ENCODE assay signal across 13 mouse cellular contexts in genomic region chr9:62432261-62433060, GRCm38 (mm10).
A peak's percentile ranks its signal among the peaks of the same experiment; 100 is the strongest.
DNase-seq lines count a peak whose midpoint lies in the region; ATAC-seq and TF ChIP-seq lines count a peak whose summit lies in the region.
"Had no signal": no experiment of that assay in that cellular context is flagged by ENCODE, and none has a peak within 500 bp of the region (broad histone marks: within the 10 kb centered on the region; RNA-seq: fewer than 3 reads in every experiment).

No protein-coding gene starts in this region.

- H3K4me1 ChIP-seq in heart, postnatal 0 days (ENCODE audit: control insufficient read depth, insufficient read depth): peaks cover 20% of the 10 kb centered on the region
- H3K4me1 ChIP-seq in neural tube, embryonic 14.5 days (ENCODE audit: control insufficient read depth, insufficient read depth, low read length): peaks cover 3% of the 10 kb centered on the region; the same call in 1 of the 2 replicates
- H3K4me1 ChIP-seq in neural tube, embryonic 15.5 days: peaks cover 16% of the 10 kb centered on the region
- peaks cover 3% of the 10 kb centered on the region; the same call in 1 of the 2 replicates for H3K4me1 ChIP-seq in forebrain, postnatal 0 days (ENCODE audit: insufficient read depth)

- no peak for ATAC-seq in heart, postnatal 0 days (ENCODE audit: insufficient read depth, low read depth)
- no peak for ATAC-seq in neural tube, embryonic 14.5 days (ENCODE audit: low read depth)
- ATAC-seq in neural tube, embryonic 15.5 days (ENCODE audit: low FRiP score): no peak
- peak; percentile 30; the same call in 1 of the 2 replicates for ATAC-seq in forebrain, postnatal 0 days

- no peak overlapping the region for H3K4me3 ChIP-seq in heart, postnatal 0 days (ENCODE audit: low read depth, low read length)
- H3K4me3 ChIP-seq in neural tube, embryonic 14.5 days (ENCODE audit: low read depth, low read length): no peak overlapping the region
- no peak overlapping the region for H3K4me3 ChIP-seq in neural tube, embryonic 15.5 days (replicated peaks)
- H3K4me3 ChIP-seq in forebrain, postnatal 0 days (ENCODE audit: low read depth, low read length): no peak overlapping the region
- H3K4me3 ChIP-seq: erythroblast, embryonic 14.5 days; neural tube, embryonic 13.5 days had no signal

- H3K4me2 ChIP-seq in heart, postnatal 0 days (ENCODE audit: low read depth, low read length): no peak overlapping the region
- no peak overlapping the region for H3K4me2 ChIP-seq in neural tube, embryonic 14.5 days (ENCODE audit: low read depth, low read length)
- H3K4me2 ChIP-seq in neural tube, embryonic 15.5 days: no peak overlapping the region
- H3K4me2 ChIP-seq in forebrain, postnatal 0 days (ENCODE audit: low read depth): no peak overlapping the region
- H3K4me2 ChIP-seq: lung, embryonic 14.5 days; neural tube, embryonic 13.5 days had no signal

- peaks cover 3% of the 10 kb centered on the region; the same call in 1 of the 2 replicates for H3K36me3 ChIP-seq in heart, postnatal 0 days (replicated peaks; ENCODE audit: control insufficient read depth, insufficient read depth, low read length)
- peaks cover 30% of the 10 kb centered on the region for H3K36me3 ChIP-seq in neural tube, embryonic 14.5 days (ENCODE audit: control insufficient read depth, insufficient read depth, low read length)
- peaks cover 41% of the 10 kb centered on the region for H3K36me3 ChIP-seq in neural tube, embryonic 15.5 days
- H3K36me3 ChIP-seq in forebrain, postnatal 0 days (ENCODE audit: insufficient read depth): peaks cover 39% of the 10 kb centered on the region

- no peak for TF ChIP-seq CTCF in heart, postnatal 0 days (IDR thresholded peaks at IDR 0.05; ENCODE audit: low read depth)
- TF ChIP-seq CTCF in forebrain, postnatal 0 days (IDR thresholded peaks at IDR 0.05; ENCODE audit: low read depth): no peak

- 0 out of 2 replicates have a peak overlapping the region, but pooled peaks have one; percentile 8 for H3K27ac ChIP-seq in heart, postnatal 0 days (ENCODE audit: low read depth)
- 0 out of 2 replicates have a peak overlapping the region, but pooled peaks have one; percentile 16 for H3K27ac ChIP-seq in neural tube, embryonic 14.5 days (ENCODE audit: low read depth, low read length)
- no peak overlapping the region for H3K27ac ChIP-seq in neural tube, embryonic 15.5 days (replicated peaks)
- peak overlapping the region; percentile 64; the same call in 1 of the 2 replicates for H3K27ac ChIP-seq in forebrain, postnatal 0 days (ENCODE audit: low read depth, low read length)
- H3K27ac ChIP-seq: neural tube, embryonic 13.5 days had no signal

- H3K9ac ChIP-seq in heart, postnatal 0 days (replicated peaks; ENCODE audit: low read depth, low read length): no peak overlapping the region
- H3K9ac ChIP-seq in neural tube, embryonic 14.5 days (replicated peaks; ENCODE audit: low read depth, low read length): no peak overlapping the region
- no peak overlapping the region for H3K9ac ChIP-seq in neural tube, embryonic 15.5 days (replicated peaks)
- no peak overlapping the region for H3K9ac ChIP-seq in forebrain, postnatal 0 days
- H3K9ac ChIP-seq: lung, embryonic 14.5 days; neural tube, embryonic 13.5 days had no signal

- no peak for TF ChIP-seq EP300 in heart, postnatal 0 days (IDR thresholded peaks at IDR 0.05; ENCODE audit: low read depth)

- 75% methylated on average over 15 of the region's 15 CpGs for WGBS in heart, postnatal 0 days
- 71% methylated on average over 15 of the region's 15 CpGs for WGBS in neural tube, embryonic 14.5 days
- WGBS in neural tube, embryonic 15.5 days: 73% methylated on average over 15 of the region's 15 CpGs
- WGBS in forebrain, postnatal 0 days: 64% methylated on average over 15 of the region's 15 CpGs

- peak; percentile 30 to 42 for DNase-seq in cerebellum, postnatal 25 days
- no peak for DNase-seq in cerebellum, postnatal 36 days
- no peak for DNase-seq in heart, postnatal 0 days (ENCODE audit: low spot score)
- no peak for DNase-seq in heart, adult 18-20 months
- DNase-seq in forebrain, postnatal 0 days: peak; percentile 52
- no peak for DNase-seq in retina, postnatal 1 day
- DNase-seq: adrenal gland, adult 2 months; gastrocnemius, postnatal 25 days; lung, embryonic 14.5 days had no signal

- H3K9me3 ChIP-seq in heart, postnatal 0 days (replicated peaks; ENCODE audit: control insufficient read depth, low read length): no peaks in the 10 kb centered on the region
- no peaks in the 10 kb centered on the region for H3K9me3 ChIP-seq in neural tube, embryonic 14.5 days (ENCODE audit: control insufficient read depth, low read length)
- H3K9me3 ChIP-seq in neural tube, embryonic 15.5 days (replicated peaks): no peaks in the 10 kb centered on the region
- H3K9me3 ChIP-seq in forebrain, postnatal 0 days (ENCODE audit: low read length): no peaks in the 10 kb centered on the region
- H3K9me3 ChIP-seq: neural tube, embryonic 13.5 days had no signal

- no peaks in the 10 kb centered on the region for H3K27me3 ChIP-seq in heart, postnatal 0 days (ENCODE audit: control insufficient read depth, insufficient read depth, low read length)
- H3K27me3 ChIP-seq in neural tube, embryonic 14.5 days (ENCODE audit: control insufficient read depth, insufficient read depth, low read length): no peaks in the 10 kb centered on the region
- H3K27me3 ChIP-seq in neural tube, embryonic 15.5 days (replicated peaks): no peaks in the 10 kb centered on the region
- no peaks in the 10 kb centered on the region for H3K27me3 ChIP-seq in forebrain, postnatal 0 days (ENCODE audit: insufficient read depth, low read length)
- H3K27me3 ChIP-seq: neural tube, embryonic 13.5 days had no signal

Comparison
In these comparisons a context has a peak if more than half of its experiments do, and no peak if none do; other contexts are left out.
1. DNase-seq: peak in cerebellum, postnatal 25 days (2 of 2) and forebrain, postnatal 0 days (single experiment); none in cerebellum, postnatal 36 days (0 of 2), heart, postnatal 0 days (single experiment), heart, adult 18-20 months (0 of 2) and retina, postnatal 1 day (single experiment).